Mouse (Mus musculus) kidney, adult 9 months (tissue): ENCODE results near the gene Scgb2b11.
"Not testable (repeated sequence)": the region's sequence is repeated elsewhere in the genome, so short reads cannot be mapped to it uniquely, and the experiment has no call there.

ENCODE experiments used
- DNase-seq: peaks from one replicate; pipeline ENCODE4 v3.0.0; 2022

Gene Scgb2b11

DNA sequence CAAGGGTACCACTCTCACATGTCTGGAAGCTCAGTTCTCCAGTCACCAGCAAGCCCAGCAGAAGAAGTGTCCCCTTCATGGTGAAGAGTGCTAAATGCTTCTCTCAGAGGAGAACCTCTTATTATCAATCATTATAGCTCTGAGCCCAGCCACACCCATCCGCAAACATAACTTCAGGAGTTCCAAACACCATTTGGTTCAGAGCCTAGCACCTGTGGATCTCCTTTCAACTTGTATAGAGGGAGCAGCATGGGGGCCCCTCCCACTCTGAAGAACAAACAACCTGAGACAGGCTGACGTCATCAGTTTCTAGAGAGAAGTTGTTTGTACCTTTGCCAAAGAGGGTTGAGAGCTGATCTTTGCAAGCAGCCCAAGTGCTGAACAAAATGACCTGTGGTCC lies at the start of gene Scgb2b11:
Gene Scgb2b11 (minus strand): TSS at position 101 of the 400 bp plus-strand sequence.
- DNase-seq, result not testable (repeated sequence)

DNA sequence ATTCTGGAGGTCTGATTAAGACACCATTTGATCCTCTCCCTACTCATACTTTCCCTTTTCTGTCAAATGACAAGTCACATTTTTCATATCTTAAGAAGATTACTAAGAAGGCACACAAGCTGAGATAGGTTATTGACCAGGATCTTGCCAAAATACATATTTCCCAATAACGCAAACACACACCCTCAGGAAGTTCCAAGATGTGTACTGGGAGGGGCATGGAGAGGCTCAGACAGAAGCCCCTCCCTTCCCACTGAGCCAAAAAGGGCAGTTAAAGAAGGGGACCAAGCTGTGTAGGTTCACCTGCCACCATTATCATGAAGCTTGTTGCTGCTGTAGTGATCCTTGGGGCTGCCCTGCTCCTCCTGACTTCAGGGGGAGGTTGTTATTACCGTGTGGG lies 11.6 kb upstream of the Scgb2b11 start, which contains the start of gene Scgb1b11:
Gene Scgb1b11 (plus strand): TSS at position 301 of the 400 bp plus-strand sequence.
- not testable (repeated sequence) for DNase-seq
